9 mouse cellular contexts compared by ENCODE assay signal in genomic region chr6:36880643-36881263, GRCm38 (mm10).
DNase-seq lines count a peak whose midpoint lies in the region; ATAC-seq and TF ChIP-seq lines count a peak whose summit lies in the region.
"Had no signal": no experiment of that assay in that cellular context is flagged by ENCODE, and none has a peak within 500 bp of the region (broad histone marks: within the 10 kb centered on the region; RNA-seq: fewer than 3 reads in every experiment).

No protein-coding gene starts in this region.

- no peak overlapping the region for H3K4me3 ChIP-seq in embryonic facial prominence, embryonic 11.5 days (ENCODE audit: low read depth, low read length)
- H3K4me3 ChIP-seq in hindbrain, embryonic 10.5 days, result no peak overlapping the region
- H3K4me3 ChIP-seq in midbrain, embryonic 12.5 days, result no peak overlapping the region
- no peak overlapping the region for H3K4me3 ChIP-seq in lung, adult 2 months (replicated peaks; ENCODE audit: extremely low read depth, low read depth, low read length)

- H3K4me1 ChIP-seq in embryonic facial prominence, embryonic 11.5 days (ENCODE audit: control insufficient read depth, insufficient read depth, low read length), result peaks cover 3% of the 10 kb centered on the region; the same call in 1 of the 2 replicates
- peaks cover 34% of the 10 kb centered on the region for H3K4me1 ChIP-seq in hindbrain, embryonic 10.5 days (replicated peaks)
- peaks cover 24% of the 10 kb centered on the region for H3K4me1 ChIP-seq in midbrain, embryonic 12.5 days
- no peaks in the 10 kb centered on the region; the same call in 1 of the 2 replicates for H3K4me1 ChIP-seq in lung, adult 2 months (ENCODE audit: control insufficient read depth, insufficient read depth, low read length)

- no peak overlapping the region for H3K4me2 ChIP-seq in embryonic facial prominence, embryonic 11.5 days (ENCODE audit: low read depth, low read length)
- H3K4me2 ChIP-seq in midbrain, embryonic 12.5 days (replicated peaks), result no peak overlapping the region

- peak; percentile 73 for ATAC-seq in embryonic facial prominence, embryonic 11.5 days (replicated peaks; ENCODE audit: insufficient number of reproducible peaks, low FRiP score, low TSS enrichment, low read depth)
- ATAC-seq in midbrain, embryonic 12.5 days (ENCODE audit: low FRiP score, low read depth), result peak; percentile 85

- H3K27me3 ChIP-seq in embryonic facial prominence, embryonic 11.5 days (ENCODE audit: control insufficient read depth, insufficient read depth, low read length), result no peaks in the 10 kb centered on the region
- H3K27me3 ChIP-seq in hindbrain, embryonic 10.5 days (ENCODE audit: insufficient read depth, poor library complexity, severe bottlenecking), result no peaks in the 10 kb centered on the region
- H3K27me3 ChIP-seq in midbrain, embryonic 12.5 days, result 0 out of 2 replicates have a peak, but pooled peaks cover 4% of the 10 kb centered on the region

- no peaks in the 10 kb centered on the region for H3K9me3 ChIP-seq in embryonic facial prominence, embryonic 11.5 days (replicated peaks; ENCODE audit: control insufficient read depth, low read length)
- no peaks in the 10 kb centered on the region for H3K9me3 ChIP-seq in hindbrain, embryonic 10.5 days
- H3K9me3 ChIP-seq in midbrain, embryonic 12.5 days, result no peaks in the 10 kb centered on the region

- H3K9ac ChIP-seq in embryonic facial prominence, embryonic 11.5 days (replicated peaks; ENCODE audit: low read length), result no peak overlapping the region
- H3K9ac ChIP-seq in midbrain, embryonic 12.5 days (replicated peaks), result no peak overlapping the region

- TF ChIP-seq POLR2A in lung, adult 2 months (IDR thresholded peaks at IDR 0.05; ENCODE audit: borderline replicate concordance, extremely low read depth, low read depth, low read length), result no peak

- no peak for TF ChIP-seq CTCF in lung, adult 2 months (IDR thresholded peaks at IDR 0.05; ENCODE audit: insufficient read depth, low read length)

- no peaks in the 10 kb centered on the region for H3K36me3 ChIP-seq in embryonic facial prominence, embryonic 11.5 days (replicated peaks; ENCODE audit: control insufficient read depth, insufficient read depth, low read depth, low read length)
- H3K36me3 ChIP-seq in hindbrain, embryonic 10.5 days, result no peaks in the 10 kb centered on the region
- H3K36me3 ChIP-seq in midbrain, embryonic 12.5 days, result no peaks in the 10 kb centered on the region

- H3K27ac ChIP-seq in embryonic facial prominence, embryonic 11.5 days (replicated peaks; ENCODE audit: low read depth, low read length), result peak overlapping the region; percentile 43
- H3K27ac ChIP-seq in hindbrain, embryonic 10.5 days, result peak overlapping the region; percentile 76
- H3K27ac ChIP-seq in midbrain, embryonic 12.5 days (replicated peaks), result peak overlapping the region; percentile 60

- WGBS in embryonic facial prominence, embryonic 11.5 days, result 9% methylated on average over 7 of the region's 7 CpGs
- WGBS in hindbrain, embryonic 10.5 days, result 6% methylated on average over 7 of the region's 7 CpGs
- 2% methylated on average over 7 of the region's 7 CpGs for WGBS in midbrain, embryonic 12.5 days
- WGBS in lung, adult 2 months, result 71% methylated on average over 7 of the region's 7 CpGs

- DNase-seq in Muller cell, postnatal 12 days (ENCODE audit: inconsistent ontology term), result peak; percentile 37
- DNase-seq in embryonic facial prominence, embryonic 11.5 days (ENCODE audit: low spot score), result peak; percentile 84
- peak; percentile 71 for DNase-seq in hindbrain, embryonic 10.5 days (ENCODE audit: low spot score)
- DNase-seq in kidney, adult 18-20 months, result no peak
- no peak for DNase-seq in lung, adult 2 months
- DNase-seq in cerebellum, adult 8-10 months, result no peak
- no peak for DNase-seq in frontal cortex, postnatal 14 days (ENCODE audit: low spot score in 2 of 2)
- DNase-seq: cerebellum, adult 11 months had no signal

Comparison
In these comparisons a context has a peak if more than half of its experiments do, and no peak if none do; other contexts are left out.
1. DNase-seq: peak in Muller cell, postnatal 12 days (single experiment), embryonic facial prominence, embryonic 11.5 days (single experiment) and hindbrain, embryonic 10.5 days (single experiment); none in kidney, adult 18-20 months (single experiment), lung, adult 2 months (single experiment), cerebellum, adult 8-10 months (single experiment) and frontal cortex, postnatal 14 days (0 of 2).
2. Peak in every context shown above with its lines, with median percentiles within 50 percentile points of each other: H3K27ac ChIP-seq.